In the genomic region with DNA sequence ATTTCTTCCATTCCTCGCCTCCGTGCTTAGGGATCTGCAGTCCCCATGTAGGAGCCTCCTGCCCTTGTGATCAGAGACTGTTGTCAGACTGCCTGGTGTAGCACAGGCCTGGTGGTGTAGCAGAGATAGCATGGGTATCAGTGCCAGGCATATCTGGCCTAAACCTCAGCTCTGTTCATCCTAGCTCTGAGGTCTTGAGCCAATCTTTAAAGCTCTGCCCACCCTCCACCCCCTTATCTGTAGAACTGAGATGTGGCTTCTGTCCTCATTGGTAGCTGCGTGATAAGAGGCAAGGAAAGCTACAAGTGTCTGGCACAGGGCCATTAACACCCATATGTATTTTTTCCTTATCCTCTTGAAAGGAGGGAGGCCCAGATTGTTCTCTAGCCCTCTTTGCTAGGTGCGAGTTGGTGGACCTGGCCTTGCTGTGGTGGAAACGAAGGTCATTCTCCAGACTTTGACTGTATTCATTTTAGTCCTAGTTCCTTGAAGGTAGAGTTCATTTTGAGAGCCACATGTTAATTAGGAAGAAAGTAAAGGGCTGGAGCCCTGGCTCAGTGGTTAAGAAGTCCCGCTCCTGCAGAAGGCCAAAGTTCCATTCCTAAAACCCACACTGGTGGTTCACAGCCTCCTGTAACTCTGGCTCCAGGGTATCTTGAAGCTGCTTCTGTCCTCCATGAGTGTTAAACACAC, we compare ENCODE assay signal across 15 mouse cellular contexts. TPM values are rescaled to one million over a fixed set of nuclear protein-coding genes. Genes with fewer than 3 reads are reported as not detected.
A peak's percentile ranks its signal among the peaks of the same experiment; 100 is the strongest.
DNase-seq lines count a peak whose midpoint lies in the region; ATAC-seq and TF ChIP-seq lines count a peak whose summit lies in the region.
"Had no signal": no experiment of that assay in that cellular context is flagged by ENCODE, and none has a peak within 500 bp of the region (broad histone marks: within the 10 kb centered on the region; RNA-seq: fewer than 3 reads in every experiment).

No protein-coding gene starts in this region.

- WGBS in heart, embryonic 11.5 days (ENCODE audit: insufficient replicate concordance), result 30% methylated on average over 6 of the region's 6 CpGs
- 70% methylated on average over 6 of the region's 6 CpGs for WGBS in lung, embryonic 15.5 days
- 71% methylated on average over 6 of the region's 6 CpGs for WGBS in lung, adult 2 months
- WGBS in liver, embryonic 13.5 days (ENCODE audit: insufficient replicate concordance), result 27% methylated on average over 6 of the region's 6 CpGs
- WGBS in stomach, embryonic 16.5 days, result 71% methylated on average over 6 of the region's 6 CpGs

- H3K4me2 ChIP-seq in heart, embryonic 11.5 days, result peak overlapping the region; percentile 29
- no peak overlapping the region for H3K4me2 ChIP-seq in lung, embryonic 15.5 days
- peak overlapping the region; percentile 52 for H3K4me2 ChIP-seq in liver, embryonic 13.5 days
- H3K4me2 ChIP-seq in stomach, embryonic 16.5 days (ENCODE audit: low read depth, low read length), result no peak overlapping the region
- H3K4me2 ChIP-seq: embryonic facial prominence, embryonic 13.5 days; forebrain, embryonic 15.5 days; neural tube, embryonic 15.5 days had no signal

- H3K9me3 ChIP-seq in heart, embryonic 11.5 days (replicated peaks; ENCODE audit: control insufficient read depth, low read length), result no peaks in the 10 kb centered on the region
- no peaks in the 10 kb centered on the region for H3K9me3 ChIP-seq in lung, embryonic 15.5 days
- H3K9me3 ChIP-seq in liver, embryonic 13.5 days (replicated peaks), result no peaks in the 10 kb centered on the region
- no peaks in the 10 kb centered on the region for H3K9me3 ChIP-seq in stomach, embryonic 16.5 days (replicated peaks; ENCODE audit: control insufficient read depth, low read length)
- H3K9me3 ChIP-seq: embryonic facial prominence, embryonic 13.5 days; forebrain, embryonic 15.5 days; neural tube, embryonic 15.5 days had no signal

- DNase-seq in heart, postnatal 36 days, result no peak
- DNase-seq in lung, adult 2 months, result no peak
- DNase-seq in liver, embryonic 13.5 days, result peak; percentile 64
- DNase-seq in gastrocnemius, adult 8-10 months (ENCODE audit: low spot score in 2 of 2), result no peak
- no peak for DNase-seq in left cerebral cortex, postnatal 4 days
- DNase-seq: cerebellum, postnatal 10 days; gastrocnemius, postnatal 36 days had no signal

- no peak for TF ChIP-seq POLR2A in lung, adult 2 months (IDR thresholded peaks at IDR 0.05; ENCODE audit: borderline replicate concordance, extremely low read depth, low read depth, low read length)

- H3K27me3 ChIP-seq in heart, embryonic 11.5 days (ENCODE audit: control insufficient read depth, insufficient read depth, low read length), result no peaks in the 10 kb centered on the region
- H3K27me3 ChIP-seq in lung, embryonic 15.5 days, result no peaks in the 10 kb centered on the region
- peaks cover 4% of the 10 kb centered on the region; the same call in 1 of the 2 replicates for H3K27me3 ChIP-seq in liver, embryonic 13.5 days
- H3K27me3 ChIP-seq in stomach, embryonic 16.5 days (ENCODE audit: control insufficient read depth, insufficient read depth, low read length), result no peaks in the 10 kb centered on the region
- H3K27me3 ChIP-seq: embryonic facial prominence, embryonic 13.5 days; forebrain, embryonic 15.5 days; neural tube, embryonic 15.5 days had no signal

- 0 out of 2 replicates have a peak, but pooled peaks have one; percentile 27 for ATAC-seq in heart, embryonic 11.5 days (replicated peaks; ENCODE audit: insufficient number of reproducible peaks, low FRiP score, low TSS enrichment)
- peak; percentile 49; the same call in 1 of the 2 replicates for ATAC-seq in lung, embryonic 15.5 days (ENCODE audit: borderline replicate concordance, extremely low read depth, low FRiP score, low TSS enrichment)
- peak; percentile 88 for ATAC-seq in liver, embryonic 13.5 days (ENCODE audit: low read depth)
- peak; percentile 60; the same call in 1 of the 2 replicates for ATAC-seq in stomach, embryonic 16.5 days (ENCODE audit: insufficient read depth, low FRiP score)
- ATAC-seq: forebrain, embryonic 15.5 days; hindbrain, embryonic 16.5 days had no signal

- peak overlapping the region; percentile 62 for H3K27ac ChIP-seq in heart, embryonic 11.5 days (ENCODE audit: low read depth, low read length)
- H3K27ac ChIP-seq in lung, embryonic 15.5 days, result 0 out of 2 replicates have a peak overlapping the region, but pooled peaks have one; percentile 5
- peak overlapping the region; percentile 54 for H3K27ac ChIP-seq in liver, embryonic 13.5 days
- peak overlapping the region; percentile 72 for H3K27ac ChIP-seq in stomach, embryonic 16.5 days (ENCODE audit: low read length)
- H3K27ac ChIP-seq: embryonic facial prominence, embryonic 13.5 days; forebrain, embryonic 15.5 days; kidney, postnatal 0 days; neural tube, embryonic 15.5 days had no signal

- no peak overlapping the region for H3K4me3 ChIP-seq in heart, embryonic 11.5 days (ENCODE audit: low read depth, low read length)
- H3K4me3 ChIP-seq in lung, embryonic 15.5 days, result no peak overlapping the region
- H3K4me3 ChIP-seq in lung, adult 2 months (replicated peaks; ENCODE audit: extremely low read depth, low read depth, low read length), result no peak overlapping the region
- H3K4me3 ChIP-seq in liver, embryonic 13.5 days (replicated peaks), result no peak overlapping the region
- H3K4me3 ChIP-seq in stomach, embryonic 16.5 days (replicated peaks; ENCODE audit: low read length), result no peak overlapping the region
- H3K4me3 ChIP-seq: embryonic facial prominence, embryonic 13.5 days; forebrain, embryonic 15.5 days; neural tube, embryonic 15.5 days had no signal

- intact Hi-C loops in heart, postnatal 36 days (cut with DNase I), result no loop called here
- intact Hi-C loops in left cerebral cortex, postnatal 4 days (cut with DNase I), result no loop called here

- peaks cover 81% of the 10 kb centered on the region for H3K4me1 ChIP-seq in heart, embryonic 11.5 days (ENCODE audit: control insufficient read depth, insufficient read depth, low read length)
- peaks cover 45% of the 10 kb centered on the region for H3K4me1 ChIP-seq in lung, embryonic 15.5 days
- peaks cover 25% of the 10 kb centered on the region for H3K4me1 ChIP-seq in lung, adult 2 months (ENCODE audit: control insufficient read depth, insufficient read depth, low read length)
- H3K4me1 ChIP-seq in liver, embryonic 13.5 days (replicated peaks), result peaks cover 100% of the 10 kb centered on the region
- H3K4me1 ChIP-seq in stomach, embryonic 16.5 days (ENCODE audit: control insufficient read depth, insufficient read depth, low read length), result peaks cover 43% of the 10 kb centered on the region

- no peaks in the 10 kb centered on the region for H3K36me3 ChIP-seq in heart, embryonic 11.5 days (ENCODE audit: control insufficient read depth, insufficient read depth, low read length)
- no peaks in the 10 kb centered on the region for H3K36me3 ChIP-seq in lung, embryonic 15.5 days
- H3K36me3 ChIP-seq in liver, embryonic 13.5 days, result 0 out of 2 replicates have a peak, but pooled peaks cover 4% of the 10 kb centered on the region
- H3K36me3 ChIP-seq in stomach, embryonic 16.5 days (ENCODE audit: control insufficient read depth, insufficient read depth, low read length), result no peaks in the 10 kb centered on the region
- H3K36me3 ChIP-seq: forebrain, embryonic 15.5 days; neural tube, embryonic 15.5 days had no signal

- TF ChIP-seq CTCF in lung, adult 2 months (IDR thresholded peaks at IDR 0.05; ENCODE audit: insufficient read depth, low read length), result no peak

- no peak overlapping the region for H3K9ac ChIP-seq in heart, embryonic 11.5 days (ENCODE audit: low read depth, low read length)
- no peak overlapping the region for H3K9ac ChIP-seq in lung, embryonic 15.5 days
- no peak overlapping the region; the same call in 1 of the 2 replicates for H3K9ac ChIP-seq in liver, embryonic 13.5 days
- no peak overlapping the region for H3K9ac ChIP-seq in stomach, embryonic 16.5 days (ENCODE audit: low read length)
- H3K9ac ChIP-seq: embryonic facial prominence, embryonic 13.5 days; forebrain, embryonic 15.5 days; neural tube, embryonic 15.5 days had no signal

RNA-seq across cellular contexts. Expression of a gene that starts 12.4 kb away (rescaled TPM):
- polyA plus RNA-seq in heart, embryonic 11.5 days (2014; fragmentation: Nextera tagmentation; extraction: Ambion mirVana), result 135 and 149 TPM in 2 replicates
- total RNA-seq in heart, postnatal 36 days (2021), result 10 to 100 TPM; 60.6 to 66.9 TPM
- 151 TPM in 2 replicates for polyA plus RNA-seq in lung, embryonic 15.5 days (2015; fragmentation: Nextera tagmentation; extraction: Ambion mirVana)
- polyA plus RNA-seq in lung, adult 2 months (2012; rRNA removed), result 101 and 124 TPM in 2 replicates
- polyA plus RNA-seq in liver, embryonic 13.5 days (2015; fragmentation: Nextera tagmentation; extraction: Ambion mirVana), result 84.4 and 86.3 TPM in 2 replicates
- 148 and 153 TPM in 2 replicates for polyA plus RNA-seq in stomach, embryonic 16.5 days (2015; fragmentation: Nextera tagmentation; extraction: Ambion mirVana)
- total RNA-seq in gastrocnemius, adult 8-10 months (2022), result 10 to 100 TPM; 38.8 to 53.8 (median 47.0) TPM
- total RNA-seq in left cerebral cortex, postnatal 4 days (2021), result 10 to 100 TPM; 43.1 to 46.6 TPM

RNA-seq across cellular contexts. Expression of a gene that starts 14.8 kb away (rescaled TPM):
- polyA plus RNA-seq in heart, embryonic 11.5 days (2014; fragmentation: Nextera tagmentation; extraction: Ambion mirVana), result 1.4 and 1.6 TPM in 2 replicates
- total RNA-seq in heart, postnatal 36 days (2021), result 10 to 100 TPM in 1 of 2 experiments, 1 to 10 TPM in 1; 9.5 to 11.0 TPM
- 3.6 and 4.2 TPM in 2 replicates for polyA plus RNA-seq in lung, embryonic 15.5 days (2015; fragmentation: Nextera tagmentation; extraction: Ambion mirVana)
- 58.4 and 66.4 TPM in 2 replicates for polyA plus RNA-seq in lung, adult 2 months (2012; rRNA removed)
- polyA plus RNA-seq in liver, embryonic 13.5 days (2015; fragmentation: Nextera tagmentation; extraction: Ambion mirVana), result 1.6 and 2.1 TPM in 2 replicates
- 10.9 and 12.1 TPM in 2 replicates for polyA plus RNA-seq in stomach, embryonic 16.5 days (2015; fragmentation: Nextera tagmentation; extraction: Ambion mirVana)
- 1 to 10 TPM; 2.1 to 4.2 (median 3.1) TPM for total RNA-seq in gastrocnemius, adult 8-10 months (2022)
- 10 to 100 TPM; 13.0 to 14.6 TPM for total RNA-seq in left cerebral cortex, postnatal 4 days (2021)

RNA-seq across cellular contexts. Expression of a gene that starts 44.5 kb away (rescaled TPM):
- polyA plus RNA-seq in heart, embryonic 11.5 days (2014; fragmentation: Nextera tagmentation; extraction: Ambion mirVana), result 12.6 and 19.1 TPM in 2 replicates
- total RNA-seq in heart, postnatal 36 days (2021), result 1 to 10 TPM in 1 of 2 experiments, under 1 TPM in 1; 0.92 to 1.2 TPM
- polyA plus RNA-seq in lung, embryonic 15.5 days (2015; fragmentation: Nextera tagmentation; extraction: Ambion mirVana), result 51.2 and 55.6 TPM in 2 replicates
- 20.0 and 22.9 TPM in 2 replicates for polyA plus RNA-seq in lung, adult 2 months (2012; rRNA removed)
- 2.7 and 2.8 TPM in 2 replicates for polyA plus RNA-seq in liver, embryonic 13.5 days (2015; fragmentation: Nextera tagmentation; extraction: Ambion mirVana)
- polyA plus RNA-seq in stomach, embryonic 16.5 days (2015; fragmentation: Nextera tagmentation; extraction: Ambion mirVana), result 27.2 and 27.6 TPM in 2 replicates
- total RNA-seq in gastrocnemius, adult 8-10 months (2022), result under 1 TPM; 0.27 to 0.88 (median 0.44) TPM
- 1 to 10 TPM; 5.9 to 8.6 TPM for total RNA-seq in left cerebral cortex, postnatal 4 days (2021)

Comparison
In these comparisons a context has a peak if more than half of its experiments do, and no peak if none do; other contexts are left out.
1. ATAC-seq: peak in every context shown above with its lines; median percentile 88 in liver, embryonic 13.5 days; 60 in stomach, embryonic 16.5 days; 49 in lung, embryonic 15.5 days; 27 in heart, embryonic 11.5 days.
2. H3K27ac ChIP-seq: peak in every context shown above with its lines; median percentile 72 in stomach, embryonic 16.5 days; 62 in heart, embryonic 11.5 days; 54 in liver, embryonic 13.5 days; 5 in lung, embryonic 15.5 days.
3. H3K4me2 ChIP-seq: peak in heart, embryonic 11.5 days (single experiment) and liver, embryonic 13.5 days (single experiment); none in lung, embryonic 15.5 days (single experiment) and stomach, embryonic 16.5 days (single experiment).